ENCODE assay signal across 27 mouse cellular contexts in the genomic region with DNA sequence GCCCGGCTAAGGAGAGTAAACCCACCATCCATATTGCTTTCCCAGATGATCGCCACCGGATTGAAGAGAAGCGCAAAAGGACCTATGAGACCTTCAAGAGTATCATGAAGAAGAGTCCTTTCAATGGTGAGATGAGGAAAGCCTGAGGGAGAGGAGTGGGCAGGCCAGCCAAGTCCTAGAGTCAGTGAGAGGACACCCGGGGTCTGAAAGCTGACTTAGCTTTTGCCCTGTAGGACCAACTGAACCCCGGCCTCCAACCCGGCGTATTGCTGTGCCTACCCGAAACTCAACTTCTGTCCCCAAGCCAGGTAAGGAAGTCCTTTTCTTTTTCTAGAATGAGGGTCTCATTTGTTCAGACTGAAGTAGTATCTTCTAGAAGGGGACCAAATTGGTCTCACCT.
"Had no signal": no experiment of that assay in that cellular context is flagged by ENCODE, and none has a peak within 500 bp of the region (broad histone marks: within the 10 kb centered on the region; RNA-seq: fewer than 3 reads in every experiment).

No protein-coding gene starts in this region.

- H3K27ac ChIP-seq: heart, embryonic 13.5 days; heart, embryonic 15.5 days; hindbrain, embryonic 10.5 days; hindbrain, embryonic 12.5 days; hindbrain, embryonic 13.5 days; hindbrain, embryonic 14.5 days; hindbrain, embryonic 15.5 days; hindbrain, postnatal 0 days; intestine, embryonic 15.5 days; kidney, embryonic 15.5 days; kidney, postnatal 0 days; layer of hippocampus, adult 2 months; left cerebral cortex, adult 2 months had no signal

- DNase-seq: heart, postnatal 10 days; heart, postnatal 36 days; heart, postnatal 4 days; kidney, adult 11 months; kidney, adult 18-20 months; kidney, adult 2 months; kidney, adult 8-10 months; kidney, adult 9 months; kidney, postnatal 10 days; kidney, postnatal 14 days; kidney, postnatal 36 days; layer of hippocampus, adult 9-11 months; layer of hippocampus, postnatal 36 days had no signal

- H3K4me3 ChIP-seq: heart, embryonic 12.5 days; heart, embryonic 13.5 days; heart, embryonic 15.5 days; hindbrain, embryonic 10.5 days; hindbrain, embryonic 12.5 days; hindbrain, embryonic 13.5 days; hindbrain, embryonic 15.5 days; intestine, embryonic 15.5 days; kidney, embryonic 15.5 days; layer of hippocampus, adult 2 months; left cerebral cortex, adult 2 months had no signal
